Mouse (Mus musculus) megakaryocyte, embryonic 14.5 days (primary cell): Measurements from ENCODE around the gene Pex13.

Source experiments
- FLI1 ChIP-seq: IDR thresholded peaks from 2 replicates; pipeline ENCODE4 v1.6.1; 2012; ENCODE audit warnings: low read length, inconsistent platforms, mixed read lengths
- GATA1 ChIP-seq: IDR thresholded peaks from 3 replicates; pipeline ENCODE4 v1.6.1; 2012; ENCODE audit warnings: mixed read lengths, low read length, inconsistent platforms, borderline replicate concordance

GRCm38 (mm10) chr11:23679044-23679642, 13.4 kb upstream of the Pex13 start:
- TF ChIP-seq GATA1: no peak
- TF ChIP-seq FLI1: no peak
